Mouse (Mus musculus) kidney, postnatal 0 days (tissue): ENCODE data around the gene Olfr427. TPM values are rescaled to one million over a fixed set of nuclear protein-coding genes. Genes with fewer than 3 reads are reported as not detected.
"Not testable (repeated sequence)": the region's sequence is repeated elsewhere in the genome, so short reads cannot be mapped to it uniquely, and the experiment has no call there.

Experiments
- ATAC-seq: fragments of 200-750 bp; cut with Nextera tagmentation; replicated peaks from 2 replicates; pipeline ENCODE4 v1.8.0; 2017; ENCODE audit warnings: low read depth, moderate number of reproducible peaks, moderate TSS enrichment, moderate library complexity; ENCODE audit not compliant: low FRiP score
- DNase-seq: peaks from one replicate; pipeline ENCODE4 v3.0.0-alpha.2; 2016; ENCODE audit warnings: low spot score
- H3K27ac ChIP-seq: fragments of 300-500 bp; sonication (generic); 2 replicates; pipeline ENCODE4 v1.5.1; 2014; ENCODE audit warnings: mild to moderate bottlenecking
- H3K27me3 ChIP-seq: fragments of 300-500 bp; sonication (generic); 2 replicates; pipeline ENCODE4 v1.6.1; 2014; ENCODE audit warnings: low read length, mixed read lengths; ENCODE audit not compliant: insufficient read depth
- H3K36me3 ChIP-seq: fragments of 300-500 bp; sonication (generic); 2 replicates; pipeline ENCODE4 v1.6.1; 2014; ENCODE audit warnings: low read length, mixed read lengths; ENCODE audit not compliant: insufficient read depth
- H3K4me1 ChIP-seq: fragments of 300-500 bp; sonication (generic); replicated peaks from 2 replicates; pipeline ENCODE4 v1.6.1; 2014; ENCODE audit warnings: antibody characterized with exemption, low read length, mixed read lengths; ENCODE audit not compliant: insufficient read depth
- H3K4me2 ChIP-seq: fragments of 300-500 bp; sonication (generic); 2 replicates; pipeline ENCODE4 v1.6.1; 2014; ENCODE audit warnings: mild to moderate bottlenecking, low read length, moderate library complexity, mixed read lengths
- H3K4me3 ChIP-seq: fragments of 300-500 bp; sonication (generic); replicated peaks from 2 replicates; pipeline ENCODE4 v1.5.1; 2014; ENCODE audit warnings: low read depth, low read length
- H3K9ac ChIP-seq: fragments of 300-500 bp; sonication (generic); 2 replicates; pipeline ENCODE4 v1.6.1; 2014; ENCODE audit warnings: low read depth, low read length
- H3K9me3 ChIP-seq: fragments of 300-500 bp; sonication (generic); replicated peaks from 2 replicates; pipeline ENCODE4 v1.6.1; 2016; ENCODE audit warnings: low read length, inconsistent platforms, mixed read lengths
- CTCF ChIP-seq: IDR thresholded peaks from 2 replicates; pipeline ENCODE4 v1.5.1; 2016; ENCODE audit warnings: antibody characterized with exemption, low read depth, mild to moderate bottlenecking, moderate library complexity
- WGBS: fragments of 180-500 bp; shearing (Covaris S2); extraction: QIAGEN DNeasy Blood & Tissue Kit; methylation state at CpG from one replicate; pipeline ENCODE4 v1.1.7; 2014; 5-methylcytosine and 5-hydroxymethylcytosine counted together
- polyA plus RNA-seq: library from polyadenylated mRNA; unstranded; fragments of >200 nt; fragmentation: Nextera tagmentation; extraction: Ambion mirVana; gene quantifications from 2 replicates; pipeline ENCODE4 v1.2.1, GENCODE M21; 2015

The Olfr427 gene
- not detected in 2 replicates for polyA plus RNA-seq

- H3K4me1 ChIP-seq, result no peaks in the 10 kb centered on the region
- 92% methylated on average over 1 of the region's 1 CpGs for WGBS
- H3K27ac ChIP-seq, result no peak within 1 kb of the TSS
- H3K4me3 ChIP-seq, result no peak within 1 kb of the TSS
- TF ChIP-seq CTCF, result no peak
- no peaks in the 10 kb centered on the region for H3K9me3 ChIP-seq
- no peak for ATAC-seq
- no peak for DNase-seq
- no peaks in the 10 kb centered on the region for H3K27me3 ChIP-seq
- no peak within 1 kb of the TSS for H3K4me2 ChIP-seq
- no peak within 1 kb of the TSS for H3K9ac ChIP-seq
- no peaks in the 10 kb centered on the region for H3K36me3 ChIP-seq
These were observed at the start of gene Olfr427 for GRCm38 (mm10) chr1:174096591-174096990. Gene Olfr427, plus strand, starts transcription at chr1:174096891.

GRCm38 (mm10) chr1:174048227-174048626 is 48.5 kb upstream of the Olfr427 start:
- not testable (repeated sequence) for H3K27ac ChIP-seq, H3K9me3 ChIP-seq, H3K36me3 ChIP-seq, H3K27me3 ChIP-seq, H3K4me1 ChIP-seq, H3K9ac ChIP-seq, H3K4me3 ChIP-seq, H3K4me2 ChIP-seq, ATAC-seq, DNase-seq
- 65% methylated on average over 6 of the region's 6 CpGs for WGBS

- ATAC-seq, result no peak
These were observed 47.8 kb upstream of the Olfr427 start, which contains the start of gene Olfr432 for GRCm38 (mm10) chr1:174048893-174049292. Gene Olfr432, plus strand, starts transcription at chr1:174049205.

GRCm38 (mm10) chr1:174049357-174049756 is 47.3 kb upstream of the Olfr427 start:
- not testable (repeated sequence) for ATAC-seq, H3K9me3 ChIP-seq, H3K4me1 ChIP-seq, DNase-seq, H3K36me3 ChIP-seq, H3K4me2 ChIP-seq, H3K9ac ChIP-seq, H3K27me3 ChIP-seq, H3K27ac ChIP-seq, H3K4me3 ChIP-seq
- WGBS, result 53% methylated on average over 4 of the region's 4 CpGs

More at GRCm38 (mm10) chr1:174048893-174049292, 47.8 kb upstream of the Olfr427 start, which contains the start of gene Olfr432:
- Histone ChIP-seq H3K27ac (no peak within 1 kb of the TSS), H3K9me3 (no peaks in the 10 kb centered on the region), H3K9ac (no peak within 1 kb of the TSS), H3K36me3 (no peaks in the 10 kb centered on the region), H3K4me2 (no peak within 1 kb of the TSS), H3K4me1 (no peaks in the 10 kb centered on the region), H3K4me3 (no peak within 1 kb of the TSS), H3K27me3 (no peaks in the 10 kb centered on the region)
- no peak for DNase-seq
- no peak for TF ChIP-seq CTCF
- WGBS, result 65% methylated on average over 2 of the region's 2 CpGs

- no peak overlapping the region for H3K4me2 ChIP-seq
- 75% methylated on average over 4 of the region's 4 CpGs for WGBS
- H3K36me3 ChIP-seq, result no peaks in the 10 kb centered on the region
- no peaks in the 10 kb centered on the region for H3K27me3 ChIP-seq
- no peak overlapping the region for H3K4me3 ChIP-seq
- DNase-seq, result no peak
- no peak for TF ChIP-seq CTCF
- H3K9ac ChIP-seq, result no peak overlapping the region
- ATAC-seq, result no peak
- no peaks in the 10 kb centered on the region for H3K4me1 ChIP-seq
- H3K9me3 ChIP-seq, result no peaks in the 10 kb centered on the region
- H3K27ac ChIP-seq, result no peak overlapping the region
These were observed 46.2 kb upstream of the Olfr427 start for GRCm38 (mm10) chr1:174050532-174050931.

GRCm38 (mm10) chr1:174051515-174051914 is 45.2 kb upstream of the Olfr427 start:
- no peak for ATAC-seq
- Histone ChIP-seq H3K4me2 (no peak overlapping the region), H3K4me1 (no peaks in the 10 kb centered on the region), H3K27me3 (no peaks in the 10 kb centered on the region), H3K4me3 (no peak overlapping the region), H3K36me3 (no peaks in the 10 kb centered on the region), H3K9ac (no peak overlapping the region), H3K27ac (no peak overlapping the region), H3K9me3 (no peaks in the 10 kb centered on the region)
- 85% methylated on average over 4 of the region's 4 CpGs for WGBS
- no peak for TF ChIP-seq CTCF
- no peak for DNase-seq

GRCm38 (mm10) chr1:174051931-174052536 is 44.7 kb upstream of the Olfr427 start:
- no peak for TF ChIP-seq CTCF
- no peaks in the 10 kb centered on the region for H3K4me1 ChIP-seq
- 85% methylated on average over 5 of the region's 5 CpGs for WGBS
- H3K9me3 ChIP-seq, result no peaks in the 10 kb centered on the region
- no peak for ATAC-seq
- no peak overlapping the region for H3K27ac ChIP-seq
- H3K36me3 ChIP-seq, result no peaks in the 10 kb centered on the region
- no peak overlapping the region for H3K4me2 ChIP-seq
- no peak overlapping the region for H3K4me3 ChIP-seq
- no peak overlapping the region for H3K9ac ChIP-seq
- no peaks in the 10 kb centered on the region for H3K27me3 ChIP-seq
- DNase-seq, result no peak
